Mouse (Mus musculus) heart, embryonic 10.5 days (tissue): ENCODE measurements around the gene Narf. TPM values are rescaled to one million over a fixed set of nuclear protein-coding genes. Genes with fewer than 3 reads are reported as not detected.

Source experiments
- DNase-seq: peaks from one replicate; pipeline ENCODE4 v3.0.0-alpha.2; 2017; ENCODE audit warnings: low spot score
- H3K27ac ChIP-seq: fragments of 300-500 bp; sonication (generic); 2 replicates; pipeline ENCODE4 v1.5.1; 2016; ENCODE audit warnings: mild to moderate bottlenecking
- H3K27me3 ChIP-seq: fragments of 300-500 bp; sonication (generic); 2 replicates; pipeline ENCODE4 v1.6.1; 2016; ENCODE audit warnings: mild to moderate bottlenecking; ENCODE audit not compliant: poor library complexity, insufficient read depth, severe bottlenecking
- H3K36me3 ChIP-seq: fragments of 300-500 bp; sonication (generic); 2 replicates; pipeline ENCODE4 v1.6.1; 2016; ENCODE audit warnings: mild to moderate bottlenecking, moderate library complexity
- H3K4me1 ChIP-seq: fragments of 300-500 bp; sonication (generic); 2 replicates; pipeline ENCODE4 v1.6.1; 2016; ENCODE audit warnings: mild to moderate bottlenecking
- H3K4me3 ChIP-seq: fragments of 300-500 bp; sonication (generic); 2 replicates; pipeline ENCODE4 v1.5.1; 2016; ENCODE audit warnings: mild to moderate bottlenecking, moderate library complexity
- H3K9me3 ChIP-seq: fragments of 300-500 bp; sonication (generic); 2 replicates; pipeline ENCODE4 v1.6.1; 2016; ENCODE audit warnings: mild to moderate bottlenecking, moderate library complexity
- WGBS: fragments of 180-500 bp; shearing (Covaris S2); methylation state at CpG from one replicate; pipeline ENCODE4 v1.1.7; 2016; 5-methylcytosine and 5-hydroxymethylcytosine counted together
- polyA plus RNA-seq: library from polyadenylated mRNA; unstranded; fragments of >200 nt; fragmentation: Nextera tagmentation; extraction: Ambion mirVana; gene quantifications from 2 replicates; pipeline ENCODE4 v1.2.1, GENCODE M21; 2016

Gene Narf
- polyA plus RNA-seq: 48.6 and 60.0 TPM in 2 replicates

DNA sequence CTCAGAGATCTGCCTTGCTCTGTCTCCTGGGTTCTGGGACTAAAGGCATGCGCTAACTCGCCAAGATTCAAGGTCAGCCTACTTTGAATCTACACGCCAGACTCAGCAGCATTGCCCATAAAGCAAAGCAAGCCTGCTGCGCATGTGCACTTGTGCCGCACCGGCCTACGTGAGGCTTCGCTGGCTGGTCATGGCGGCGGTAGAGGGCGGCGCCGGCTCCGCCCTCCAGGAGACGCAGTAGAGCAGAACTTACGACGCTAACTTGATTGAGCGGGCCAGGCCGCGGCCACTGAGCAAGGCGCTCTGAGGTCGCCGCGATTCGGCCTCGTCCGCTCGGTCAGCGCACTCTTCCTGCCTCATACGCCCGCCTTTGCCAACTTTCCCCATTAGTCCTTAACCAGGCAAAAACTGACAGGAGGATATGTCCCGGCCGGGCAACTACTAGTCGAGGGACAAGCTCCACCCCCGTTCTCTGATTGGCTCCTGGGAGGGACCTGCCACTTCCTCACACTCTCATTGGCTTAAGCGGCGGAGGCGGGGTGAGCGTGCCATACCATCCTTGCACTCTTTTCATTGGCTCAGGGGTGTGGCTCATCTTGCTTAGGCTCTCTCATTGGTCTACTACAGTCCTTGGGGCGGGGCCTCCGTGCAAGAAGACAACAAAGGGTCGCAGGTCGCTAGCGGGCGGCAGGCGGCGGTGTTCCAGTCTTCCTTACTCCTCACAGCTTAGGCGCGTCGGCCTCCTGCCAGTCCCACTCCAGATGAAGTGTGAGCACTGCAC lies at the start of gene Narf:
Narf (plus strand) TSS at position 690 of the 781 bp plus-strand sequence.
- Histone ChIP-seq H3K9me3 (no peaks in the 10 kb centered on the region), H3K27ac (peak within 1 kb of the TSS; percentile 99), H3K4me1 (peaks cover 36% of the 10 kb centered on the region), H3K27me3 (no peaks in the 10 kb centered on the region), H3K4me3 (peak within 1 kb of the TSS; percentile 75), H3K36me3 (peaks cover 21% of the 10 kb centered on the region)
- under 1% methylated on average over 50 of the region's 50 CpGs for WGBS
- peak; percentile 100 for DNase-seq

DNA sequence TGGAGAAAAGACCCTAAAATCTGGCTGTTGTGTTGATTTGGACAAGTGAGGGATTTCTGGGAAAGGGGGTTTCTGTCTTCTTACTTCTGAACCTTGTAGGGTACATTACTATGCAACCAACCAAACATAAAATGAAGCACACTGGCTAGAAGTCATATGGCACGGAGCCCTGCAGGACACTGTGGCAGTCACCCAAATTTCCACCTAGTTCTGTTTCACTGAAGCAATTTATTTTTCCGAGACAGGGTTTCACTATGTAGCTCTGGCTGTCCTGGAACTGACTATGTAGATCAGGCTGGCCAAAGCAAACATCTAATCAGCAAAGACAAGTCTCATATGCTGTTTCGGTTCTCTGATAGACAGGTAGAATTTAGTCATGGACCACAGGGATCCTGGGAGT lies 47.4 kb upstream of the Narf start:
- WGBS: 76% methylated on average over 3 of the region's 3 CpGs

DNA sequence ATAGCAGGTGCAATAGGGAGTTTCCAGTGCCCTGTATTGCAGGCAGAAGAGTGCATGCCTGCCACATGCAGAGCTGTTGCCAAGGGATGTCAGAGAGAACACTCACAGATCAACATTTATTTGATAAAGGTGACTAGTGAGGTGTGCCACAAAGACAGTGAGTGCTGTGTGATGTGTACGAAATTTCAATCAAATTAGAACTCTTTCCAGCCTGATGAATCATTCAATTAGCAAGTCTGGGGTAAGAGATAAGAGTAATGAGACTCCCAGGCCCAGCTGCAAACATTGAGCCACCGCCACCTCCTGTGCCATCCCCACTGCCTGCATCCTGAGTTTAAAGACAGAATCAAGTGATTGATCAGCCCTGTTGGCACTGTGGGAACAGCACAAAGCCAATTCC lies 44.3 kb upstream of the Narf start:
- Histone ChIP-seq H3K9me3 (no peaks in the 10 kb centered on the region), H3K4me1 (no peaks in the 10 kb centered on the region), H3K36me3 (0 out of 2 replicates have a peak, but pooled peaks cover 8% of the 10 kb centered on the region), H3K27me3 (no peaks in the 10 kb centered on the region), H3K4me3 (no peak overlapping the region), H3K27ac (no peak overlapping the region)
- DNase-seq: no peak
- 57% methylated on average over 2 of the region's 2 CpGs for WGBS

More for the DNA sequence above, 47.4 kb upstream of the Narf start:
- Histone ChIP-seq H3K4me3 (no peak overlapping the region), H3K4me1 (no peaks in the 10 kb centered on the region), H3K9me3 (no peaks in the 10 kb centered on the region), H3K27me3 (no peaks in the 10 kb centered on the region), H3K27ac (no peak overlapping the region), H3K36me3 (peaks cover 6% of the 10 kb centered on the region; the same call in 1 of the 2 replicates)
- no peak for DNase-seq

DNA sequence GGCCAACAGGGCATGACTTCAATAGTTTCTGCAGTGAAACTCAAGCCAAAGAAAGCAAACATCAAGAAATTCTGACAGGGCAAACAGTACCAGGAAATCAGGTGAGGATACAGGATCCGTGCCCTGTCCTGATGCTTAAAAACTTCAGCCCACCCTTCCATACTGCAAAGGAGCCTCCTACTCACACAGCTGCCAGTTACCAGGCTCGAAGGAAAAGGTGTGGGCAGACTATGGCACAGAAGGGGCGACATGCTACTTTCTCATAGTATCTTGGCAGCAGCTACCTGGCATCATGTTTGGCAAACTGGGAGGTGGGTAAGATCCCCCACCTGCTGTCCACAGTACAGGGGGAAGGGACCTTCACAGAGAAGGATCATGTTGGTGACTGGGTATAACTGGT lies 43.6 kb upstream of the Narf start:
- no peak for DNase-seq
- no peak overlapping the region for H3K4me3 ChIP-seq
- 75% methylated on average over 3 of the region's 3 CpGs for WGBS
- no peak overlapping the region for H3K27ac ChIP-seq
- no peaks in the 10 kb centered on the region for H3K4me1 ChIP-seq
- 0 out of 2 replicates have a peak, but pooled peaks cover 8% of the 10 kb centered on the region for H3K36me3 ChIP-seq
- H3K27me3 ChIP-seq: no peaks in the 10 kb centered on the region
- H3K9me3 ChIP-seq: no peaks in the 10 kb centered on the region

DNA sequence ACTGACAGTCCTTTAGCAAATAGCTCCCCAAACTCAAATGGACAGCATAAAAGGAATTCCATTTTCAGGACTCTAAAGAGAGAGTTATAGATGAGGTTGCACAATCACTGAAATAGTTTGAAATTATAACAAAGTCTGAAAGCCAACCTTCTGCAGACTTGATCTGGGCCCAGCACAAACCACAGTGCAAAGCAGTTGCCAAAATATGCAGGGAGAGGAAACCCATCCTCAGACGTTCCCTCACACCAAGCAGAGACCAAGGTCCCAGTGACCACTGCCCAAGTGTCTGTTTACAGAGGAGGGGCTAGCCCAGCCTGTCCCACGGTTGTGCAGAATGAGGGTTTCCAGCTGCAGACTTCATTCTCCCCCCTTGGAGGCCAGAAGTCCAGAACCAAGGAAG lies 38.4 kb upstream of the Narf start:
- Histone ChIP-seq H3K27me3 (no peaks in the 10 kb centered on the region), H3K27ac (no peak overlapping the region), H3K9me3 (no peaks in the 10 kb centered on the region), H3K4me3 (no peak overlapping the region), H3K36me3 (0 out of 2 replicates have a peak, but pooled peaks cover 8% of the 10 kb centered on the region), H3K4me1 (peaks cover 1% of the 10 kb centered on the region)
- WGBS: 52% methylated on average over 2 of the region's 2 CpGs
- DNase-seq: no peak

DNA sequence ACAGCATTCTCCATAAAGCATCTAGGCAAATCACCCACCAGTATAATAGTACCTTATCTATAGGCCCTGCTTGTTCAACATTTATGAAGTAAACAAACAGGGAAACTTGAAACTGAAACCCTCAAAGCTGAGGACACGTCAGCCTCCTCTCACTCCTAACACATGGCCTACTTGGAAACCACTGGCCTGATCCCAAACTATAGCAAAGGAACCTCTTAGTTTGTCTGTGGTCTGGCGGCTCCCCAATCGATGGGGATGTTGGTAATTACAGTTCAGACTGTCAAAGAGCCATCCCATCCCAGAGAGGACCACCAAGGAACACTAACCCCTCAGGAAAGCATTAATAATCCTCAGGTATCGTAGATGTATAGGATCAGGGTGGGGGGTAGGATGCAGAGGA lies 37.2 kb upstream of the Narf start:
- no peaks in the 10 kb centered on the region for H3K9me3 ChIP-seq
- H3K36me3 ChIP-seq: 0 out of 2 replicates have a peak, but pooled peaks cover 7% of the 10 kb centered on the region
- no peaks in the 10 kb centered on the region for H3K27me3 ChIP-seq
- WGBS: 80% methylated on average over 4 of the region's 4 CpGs
- H3K27ac ChIP-seq: no peak overlapping the region
- DNase-seq: no peak
- no peak overlapping the region for H3K4me3 ChIP-seq
- peaks cover 9% of the 10 kb centered on the region for H3K4me1 ChIP-seq

DNA sequence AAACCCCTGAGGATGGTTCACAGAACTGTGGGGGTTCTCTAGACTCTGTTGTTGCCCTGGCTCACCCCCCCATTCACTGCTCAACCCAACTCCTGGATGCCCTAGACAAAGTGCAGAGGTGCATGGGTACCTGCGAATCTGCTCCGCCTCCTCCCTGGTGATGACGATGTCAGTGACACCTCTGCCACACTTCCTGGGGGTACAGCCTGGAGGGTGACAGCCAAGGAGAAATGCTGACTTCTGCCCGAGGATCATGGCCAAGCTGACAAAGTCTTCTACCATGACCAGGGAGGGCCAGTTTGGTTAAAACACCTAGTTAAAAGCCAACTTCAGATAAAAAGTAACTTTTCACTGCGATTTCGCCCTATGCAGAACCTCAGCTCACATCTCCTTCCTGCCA lies 36.3 kb upstream of the Narf start:
- H3K27me3 ChIP-seq: no peaks in the 10 kb centered on the region
- 85% methylated on average over 6 of the region's 6 CpGs for WGBS
- DNase-seq: no peak
- H3K9me3 ChIP-seq: no peaks in the 10 kb centered on the region
- H3K4me1 ChIP-seq: peaks cover 14% of the 10 kb centered on the region
- no peak overlapping the region for H3K4me3 ChIP-seq
- no peak overlapping the region for H3K27ac ChIP-seq
- 0 out of 2 replicates have a peak, but pooled peaks cover 5% of the 10 kb centered on the region for H3K36me3 ChIP-seq

DNA sequence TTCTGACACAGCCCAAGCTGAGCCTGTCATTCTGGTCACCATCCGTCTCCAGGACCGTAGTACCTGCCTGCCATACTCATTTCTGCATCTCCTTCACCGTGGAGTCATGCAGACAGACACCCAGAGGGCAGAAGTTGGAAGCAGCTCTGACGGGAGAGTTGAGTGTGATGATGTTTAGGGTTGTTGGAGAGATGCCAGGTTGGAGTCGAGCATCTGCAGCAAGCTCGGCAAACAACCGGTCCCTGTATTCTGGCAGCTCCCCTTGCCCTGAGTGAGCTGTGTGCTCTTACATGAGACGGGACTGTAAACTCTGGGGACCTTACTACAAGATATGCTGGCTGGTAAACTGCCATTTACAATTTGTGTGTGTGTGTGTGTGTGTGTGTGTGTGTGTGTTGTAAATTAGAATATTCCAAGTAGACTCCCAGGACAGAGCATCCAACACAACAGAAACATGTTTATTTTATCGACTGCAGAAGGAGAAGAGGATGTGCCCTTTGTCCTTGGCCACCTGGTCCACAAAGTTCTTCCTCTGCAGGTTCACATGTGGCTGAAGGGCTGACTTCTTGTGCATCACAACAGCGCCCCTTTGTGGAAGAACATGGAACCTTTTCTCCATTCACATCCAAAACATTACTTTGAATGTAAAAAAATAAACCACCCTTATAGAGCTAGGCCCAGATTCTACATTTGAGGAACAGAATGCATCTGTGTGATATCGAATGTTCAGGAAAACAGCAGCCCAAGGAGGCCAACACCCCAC lies 35.4 kb upstream of the Narf start:
- Histone ChIP-seq H3K36me3 (no peaks in the 10 kb centered on the region), H3K27ac (no peak overlapping the region), H3K4me1 (peaks cover 14% of the 10 kb centered on the region), H3K4me3 (no peak overlapping the region), H3K9me3 (no peaks in the 10 kb centered on the region), H3K27me3 (no peaks in the 10 kb centered on the region)
- DNase-seq: no peak
- WGBS: 60% methylated on average over 11 of the region's 11 CpGs

DNA sequence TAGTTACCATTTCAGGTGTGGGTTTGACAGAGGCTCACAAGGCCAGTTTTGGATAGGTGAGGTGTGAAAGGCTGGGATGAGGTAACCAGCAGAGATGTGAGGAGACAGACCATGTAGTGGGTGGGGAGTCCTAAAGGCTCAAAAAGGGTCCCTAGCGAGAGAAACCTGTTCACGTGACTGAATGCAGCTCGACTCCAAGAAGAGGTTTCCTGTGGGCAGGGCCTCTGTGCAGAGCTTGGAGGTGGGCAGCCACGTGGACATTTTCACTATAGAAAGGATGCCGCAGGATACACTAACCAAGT lies 33.2 kb upstream of the Narf start:
- peak overlapping the region; percentile 72 for H3K4me3 ChIP-seq
- H3K4me1 ChIP-seq: peaks cover 14% of the 10 kb centered on the region
- H3K27me3 ChIP-seq: no peaks in the 10 kb centered on the region
- H3K27ac ChIP-seq: peak overlapping the region; percentile 91
- H3K9me3 ChIP-seq: no peaks in the 10 kb centered on the region
- WGBS: 0% methylated on average over 5 of the region's 5 CpGs
- peaks cover 9% of the 10 kb centered on the region; the same call in 1 of the 2 replicates for H3K36me3 ChIP-seq
- no peak for DNase-seq

DNA sequence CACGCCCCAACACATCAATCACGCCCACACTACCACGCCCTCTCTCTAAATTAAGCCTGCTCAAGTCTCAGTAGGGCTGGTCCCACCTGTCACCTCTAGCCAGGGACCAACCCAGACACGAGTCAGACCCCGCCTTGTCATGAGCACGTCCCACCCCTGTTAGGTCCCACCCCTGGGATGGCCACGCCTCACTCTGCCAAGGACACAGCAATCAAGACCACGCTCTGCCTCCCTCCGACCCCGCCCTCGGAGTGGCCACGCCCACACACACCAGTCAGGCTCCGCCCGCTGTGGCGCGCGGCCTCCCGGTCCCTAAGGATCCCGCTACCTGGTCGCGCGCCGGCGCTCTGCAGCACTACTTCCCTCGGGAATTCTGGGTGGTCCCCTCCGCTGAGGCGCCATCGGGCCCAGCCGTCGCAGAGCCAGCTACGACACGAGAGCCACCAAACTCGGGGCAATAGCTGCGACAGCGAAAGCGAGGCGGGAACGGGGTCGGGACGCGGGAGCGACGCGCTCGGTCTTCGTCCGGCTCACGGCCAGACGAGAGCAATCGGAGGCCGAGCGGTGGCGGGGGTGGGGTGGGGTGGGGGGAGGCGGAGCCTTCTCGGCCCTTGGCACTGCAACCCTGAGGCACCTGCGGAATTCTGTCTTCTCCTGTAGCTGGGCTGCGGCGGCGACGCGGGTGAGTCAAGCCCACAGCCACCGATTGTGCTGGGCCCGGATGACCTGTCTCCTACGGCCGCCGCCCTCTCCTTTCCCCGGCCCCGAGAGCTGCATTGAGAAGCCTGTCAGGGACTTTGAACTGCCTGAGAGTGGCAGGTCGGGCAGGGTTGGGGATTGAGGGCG lies 32.7 kb upstream of the Narf start, which contains the start of the genes Hexdc and Ogfod3:
Hexdc (plus strand) TSS at position 273 of the 846 bp plus-strand sequence.
Ogfod3 (minus strand) TSS at position 551 of the 846 bp plus-strand sequence.
- H3K4me1 ChIP-seq: peaks cover 14% of the 10 kb centered on the region
- H3K9me3 ChIP-seq: no peaks in the 10 kb centered on the region
- WGBS: under 1% methylated on average over 70 of the region's 70 CpGs
- peaks cover 12% of the 10 kb centered on the region; the same call in 1 of the 2 replicates for H3K36me3 ChIP-seq
- DNase-seq: peak; percentile 100
- H3K27me3 ChIP-seq: no peaks in the 10 kb centered on the region
- peak within 1 kb of the TSS; percentile 72 for H3K4me3 ChIP-seq
- peak within 1 kb of the TSS; percentile 91 for H3K27ac ChIP-seq

DNA sequence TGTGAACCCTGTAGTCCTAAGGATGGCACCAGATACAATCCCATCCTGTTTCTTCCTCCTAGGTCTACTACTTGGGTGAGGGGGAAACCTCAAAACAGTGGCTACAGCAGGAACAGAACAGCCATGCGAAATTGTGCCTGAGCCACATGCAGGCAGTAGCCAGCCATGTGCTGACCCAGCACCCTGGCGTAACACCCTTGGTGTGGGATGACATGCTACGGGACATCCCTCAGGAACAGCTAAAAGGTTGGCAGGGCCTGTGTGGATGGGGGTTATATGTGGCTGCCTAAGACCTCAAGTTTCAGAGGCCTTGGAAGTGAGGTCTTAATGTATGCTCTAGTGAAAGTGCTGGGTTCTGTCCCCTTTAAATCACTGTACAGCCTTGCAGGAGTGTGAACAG lies 20.2 kb upstream of the Narf start:
- Histone ChIP-seq H3K27ac (no peak overlapping the region), H3K4me1 (no peaks in the 10 kb centered on the region), H3K27me3 (no peaks in the 10 kb centered on the region), H3K4me3 (no peak overlapping the region), H3K9me3 (no peaks in the 10 kb centered on the region), H3K36me3 (peaks cover 68% of the 10 kb centered on the region)
- DNase-seq: no peak
- WGBS: 94% methylated on average over 3 of the region's 3 CpGs

DNA sequence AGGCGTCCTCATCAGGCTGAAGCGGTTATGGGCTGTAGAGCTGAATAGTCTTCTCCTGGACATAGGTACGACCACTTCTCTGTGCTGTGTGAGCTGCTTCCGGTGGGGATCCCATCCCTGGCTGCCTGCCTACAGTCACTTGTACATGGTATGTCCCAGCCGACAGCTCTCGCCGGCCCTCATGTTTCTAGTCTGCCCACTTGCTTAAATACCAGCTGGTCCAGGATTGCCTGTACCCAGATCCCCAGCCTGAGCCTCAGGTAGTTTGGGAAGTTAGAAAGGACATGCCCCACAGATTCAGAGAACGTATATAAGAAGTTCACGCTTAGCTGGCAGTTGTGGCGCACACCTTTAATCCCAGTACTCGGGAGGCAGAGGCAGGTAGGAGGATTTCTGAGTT lies 17.3 kb upstream of the Narf start:
- Histone ChIP-seq H3K27ac (no peak overlapping the region), H3K27me3 (no peaks in the 10 kb centered on the region), H3K4me1 (no peaks in the 10 kb centered on the region), H3K4me3 (no peak overlapping the region), H3K9me3 (no peaks in the 10 kb centered on the region), H3K36me3 (peaks cover 88% of the 10 kb centered on the region)
- no peak for DNase-seq
- 87% methylated on average over 11 of the region's 11 CpGs for WGBS
